Mouse (Mus musculus) heart, embryonic 16.5 days (tissue): ENCODE measurements around the gene Agap1. TPM values are rescaled to one million over a fixed set of nuclear protein-coding genes. Genes with fewer than 3 reads are reported as not detected.

Experiments used
- ATAC-seq: fragments of 200-750 bp; cut with Nextera tagmentation; replicated peaks from 2 replicates; pipeline ENCODE4 v1.8.0; 2017; ENCODE audit warnings: moderate number of reproducible peaks; ENCODE audit not compliant: insufficient read depth, low FRiP score; ENCODE audit errors: extremely low read depth
- H3K27ac ChIP-seq: fragments of 300-500 bp; sonication (generic); 2 replicates; pipeline ENCODE4 v1.5.1; 2014; ENCODE audit warnings: mild to moderate bottlenecking, low read length, control low read depth, moderate library complexity
- H3K27me3 ChIP-seq: fragments of 300-500 bp; sonication (generic); 2 replicates; pipeline ENCODE4 v1.6.1; 2014; ENCODE audit warnings: low read length, mixed read lengths; ENCODE audit not compliant: control insufficient read depth, insufficient read depth
- H3K36me3 ChIP-seq: fragments of 300-500 bp; sonication (generic); 2 replicates; pipeline ENCODE4 v1.6.1; 2014; ENCODE audit not compliant: control insufficient read depth, insufficient read depth
- H3K4me1 ChIP-seq: fragments of 300-500 bp; sonication (generic); 2 replicates; pipeline ENCODE4 v1.6.1; 2014; ENCODE audit warnings: low read length, mixed read lengths; ENCODE audit not compliant: control insufficient read depth, insufficient read depth
- H3K4me2 ChIP-seq: fragments of 300-500 bp; sonication (generic); 2 replicates; pipeline ENCODE4 v1.6.1; 2014; ENCODE audit warnings: low read depth, mild to moderate bottlenecking, control low read depth, low read length
- H3K4me3 ChIP-seq: fragments of 300-500 bp; sonication (generic); 2 replicates; pipeline ENCODE4 v1.5.1; 2014; ENCODE audit warnings: mild to moderate bottlenecking, control low read depth, low read length
- H3K9ac ChIP-seq: fragments of 300-500 bp; sonication (generic); 2 replicates; pipeline ENCODE4 v1.6.1; 2014; ENCODE audit warnings: low read length, control low read depth
- H3K9me3 ChIP-seq: fragments of 300-500 bp; sonication (generic); replicated peaks from 2 replicates; pipeline ENCODE4 v1.6.1; 2016; ENCODE audit warnings: low read length; ENCODE audit not compliant: control insufficient read depth
- WGBS: fragments of 180-500 bp; shearing (Covaris S2); extraction: QIAGEN DNeasy Blood & Tissue Kit; methylation state at CpG from one replicate; pipeline ENCODE4 v1.1.7; 2014; 5-methylcytosine and 5-hydroxymethylcytosine counted together
- polyA plus RNA-seq: library from polyadenylated mRNA; unstranded; fragments of >200 nt; fragmentation: Nextera tagmentation; extraction: Ambion mirVana; gene quantifications from 2 replicates; pipeline ENCODE4 v1.2.1, GENCODE M21; 2015

Agap1 gene
- polyA plus RNA-seq, 1 experiment from 2014 or later, result 6.2 TPM

- Histone ChIP-seq H3K9ac (peak overlapping the region; percentile 79), H3K4me2 (peak overlapping the region; percentile 97), H3K36me3 (peaks cover 3% of the 10 kb centered on the region; the same call in 1 of the 2 replicates), H3K27me3 (no peaks in the 10 kb centered on the region), H3K9me3 (peaks cover 7% of the 10 kb centered on the region; the same call in 1 of the 2 replicates), H3K27ac (no peak overlapping the region), H3K4me1 (peaks cover 18% of the 10 kb centered on the region), H3K4me3 (peak overlapping the region; percentile 87)
- no peak for ATAC-seq
- WGBS, result 38% methylated on average over 6 of the region's 6 CpGs
Observed at GRCm38 (mm10) chr1:89453666-89454065, 940 bp upstream of the Agap1 start.

- WGBS, result under 1% methylated on average over 50 of the region's 51 CpGs
- Histone ChIP-seq H3K4me3 (peak overlapping the region; percentile 87), H3K27ac (peak overlapping the region; percentile 25; the same call in 1 of the 2 replicates), H3K9me3 (peaks cover 7% of the 10 kb centered on the region; the same call in 1 of the 2 replicates), H3K4me2 (peak overlapping the region; percentile 97), H3K4me1 (peaks cover 18% of the 10 kb centered on the region), H3K36me3 (peaks cover 3% of the 10 kb centered on the region; the same call in 1 of the 2 replicates), H3K9ac (peak overlapping the region; percentile 87), H3K27me3 (no peaks in the 10 kb centered on the region)
- no peak for ATAC-seq
Observed at GRCm38 (mm10) chr1:89455421-89456091, 950 bp downstream of the Agap1 start.

GRCm38 (mm10) chr1:89456456-89456855, 1.9 kb downstream of the Agap1 start:
- Histone ChIP-seq H3K27ac (no peak overlapping the region), H3K36me3 (peaks cover 3% of the 10 kb centered on the region; the same call in 1 of the 2 replicates), H3K4me2 (peak overlapping the region; percentile 97), H3K9ac (peak overlapping the region; percentile 87), H3K4me1 (peaks cover 18% of the 10 kb centered on the region), H3K27me3 (no peaks in the 10 kb centered on the region), H3K4me3 (peak overlapping the region; percentile 87), H3K9me3 (peaks cover 7% of the 10 kb centered on the region; the same call in 1 of the 2 replicates)
- 42% methylated on average over 5 of the region's 5 CpGs for WGBS
- no peak for ATAC-seq

- H3K27me3 ChIP-seq, result no peaks in the 10 kb centered on the region
- H3K36me3 ChIP-seq, result peaks cover 3% of the 10 kb centered on the region; the same call in 1 of the 2 replicates
- WGBS, result 74% methylated on average over 17 of the region's 17 CpGs
- peak overlapping the region; percentile 97; the same call in 1 of the 2 replicates for H3K4me2 ChIP-seq
- H3K4me3 ChIP-seq, result no peak overlapping the region
- H3K4me1 ChIP-seq, result peaks cover 12% of the 10 kb centered on the region
- ATAC-seq, result no peak
- H3K9ac ChIP-seq, result no peak overlapping the region
- H3K27ac ChIP-seq, result no peak overlapping the region
- H3K9me3 ChIP-seq, result peaks cover 7% of the 10 kb centered on the region; the same call in 1 of the 2 replicates
Observed at GRCm38 (mm10) chr1:89457126-89458031, 2.8 kb downstream of the Agap1 start.

GRCm38 (mm10) chr1:89461881-89462280, 7.3 kb downstream of the Agap1 start:
- Histone ChIP-seq H3K9ac (no peak overlapping the region), H3K27me3 (no peaks in the 10 kb centered on the region), H3K4me3 (no peak overlapping the region), H3K4me2 (no peak overlapping the region), H3K27ac (no peak overlapping the region), H3K36me3 (peaks cover 3% of the 10 kb centered on the region; the same call in 1 of the 2 replicates), H3K9me3 (peaks cover 7% of the 10 kb centered on the region; the same call in 1 of the 2 replicates), H3K4me1 (peaks cover 27% of the 10 kb centered on the region)
- 79% methylated on average over 5 of the region's 5 CpGs for WGBS
- ATAC-seq, result no peak

- Histone ChIP-seq H3K9ac (no peak overlapping the region), H3K27ac (peak overlapping the region; percentile 58), H3K4me1 (peaks cover 39% of the 10 kb centered on the region), H3K4me3 (peak overlapping the region; percentile 19; the same call in 1 of the 2 replicates), H3K36me3 (peaks cover 2% of the 10 kb centered on the region; the same call in 1 of the 2 replicates), H3K4me2 (peak overlapping the region; percentile 53), H3K9me3 (peaks cover 5% of the 10 kb centered on the region; the same call in 1 of the 2 replicates), H3K27me3 (no peaks in the 10 kb centered on the region)
- peak; percentile 49; the same call in 1 of the 2 replicates for ATAC-seq
- 12% methylated on average over 8 of the region's 8 CpGs for WGBS
Observed at GRCm38 (mm10) chr1:89463138-89463537, 8.5 kb downstream of the Agap1 start.

GRCm38 (mm10) chr1:89465417-89466002, 10.9 kb downstream of the Agap1 start:
- Histone ChIP-seq H3K4me3 (no peak overlapping the region), H3K27me3 (no peaks in the 10 kb centered on the region), H3K36me3 (no peaks in the 10 kb centered on the region), H3K4me1 (peaks cover 42% of the 10 kb centered on the region), H3K27ac (0 out of 2 replicates have a peak overlapping the region, but pooled peaks have one; percentile 26), H3K4me2 (no peak overlapping the region), H3K9me3 (no peaks in the 10 kb centered on the region), H3K9ac (no peak overlapping the region)
- ATAC-seq, result no peak
- 36% methylated on average over 5 of the region's 5 CpGs for WGBS

GRCm38 (mm10) chr1:89467321-89468069, 12.9 kb downstream of the Agap1 start:
- peak; percentile 54; the same call in 1 of the 2 replicates for ATAC-seq
- Histone ChIP-seq H3K36me3 (no peaks in the 10 kb centered on the region), H3K27me3 (no peaks in the 10 kb centered on the region), H3K4me2 (peak overlapping the region; percentile 20), H3K4me3 (no peak overlapping the region), H3K9ac (no peak overlapping the region), H3K9me3 (no peaks in the 10 kb centered on the region), H3K4me1 (peaks cover 52% of the 10 kb centered on the region), H3K27ac (peak overlapping the region; percentile 52)
- WGBS, result 39% methylated on average over 6 of the region's 6 CpGs
